Mouse (Mus musculus): ENCODE measurements around the gene Pot1a. TPM values are rescaled to one million over a fixed set of nuclear protein-coding genes. Genes with fewer than 3 reads are reported as not detected.

Pot1a gene
- polyA plus RNA-seq, 1 experiment from 2014 or later, result 24.8 TPM

- no peak overlapping the region for H3K27ac ChIP-seq (replicated peaks in 1 of 2; ENCODE audit: control insufficient read depth in 1 of 2, insufficient read depth in 1 of 2, low read depth in 2 of 2, low read length in 2 of 2)
- H3K9ac ChIP-seq (ENCODE audit: low read length), result no peak overlapping the region
- no peak overlapping the region for H3K4me2 ChIP-seq (ENCODE audit: low read length)
- peaks cover 64% of the 10 kb centered on the region for H3K36me3 ChIP-seq (ENCODE audit: control insufficient read depth, insufficient read depth, low read length)
- H3K4me3 ChIP-seq (ENCODE audit: control insufficient read depth in 1 of 2, insufficient read depth in 1 of 2, low read depth in 1 of 2, low read length in 2 of 2), result no peak overlapping the region
- no peaks in the 10 kb centered on the region for H3K4me1 ChIP-seq (ENCODE audit: control insufficient read depth in 2 of 2, insufficient read depth in 2 of 2, low read length in 2 of 2)
- no peak for ATAC-seq (ENCODE audit: insufficient number of reproducible peaks, insufficient read depth, low FRiP score, low read depth)
- H3K27me3 ChIP-seq (ENCODE audit: control insufficient read depth, insufficient read depth, low read length), result no peaks in the 10 kb centered on the region
- 85% methylated on average over 10 of the region's 10 CpGs for WGBS
- H3K9me3 ChIP-seq (ENCODE audit: control insufficient read depth, low read length), result no peaks in the 10 kb centered on the region
These were observed 42.8 kb downstream of the Pot1a start for GRCm38 (mm10) chr6:25766283-25766682.

DNA sequence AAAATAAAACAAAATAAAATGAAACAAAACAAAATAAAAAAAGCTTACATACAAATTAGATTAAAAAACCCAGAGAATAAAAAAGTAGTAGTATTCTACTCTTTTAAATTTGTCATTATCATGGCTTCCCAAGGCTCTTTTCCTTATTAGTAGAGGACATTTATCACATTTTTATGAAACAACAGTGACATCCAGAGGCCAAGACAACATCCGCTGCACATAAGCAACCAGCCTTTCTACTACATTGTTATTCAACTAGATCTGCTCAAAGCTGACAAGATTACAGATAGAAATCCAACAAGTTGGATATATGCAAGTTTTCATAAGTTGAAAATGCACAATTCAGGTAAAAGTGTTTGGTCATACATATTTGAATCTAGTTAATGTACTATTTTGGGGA is 56.4 kb downstream of the Pot1a start:
- no peak for ATAC-seq (ENCODE audit: insufficient number of reproducible peaks, insufficient read depth, low FRiP score, low read depth)
- WGBS, result 93% methylated on average over 1 of the region's 1 CpGs

GRCm38 (mm10) chr6:25736533-25736932 is 72.5 kb downstream of the Pot1a start:
- no peak overlapping the region for H3K4me2 ChIP-seq (ENCODE audit: low read length)
- H3K27ac ChIP-seq (replicated peaks in 1 of 2; ENCODE audit: control insufficient read depth in 1 of 2, insufficient read depth in 1 of 2, low read depth in 2 of 2, low read length in 2 of 2), result no peak overlapping the region
- no peaks in the 10 kb centered on the region for H3K27me3 ChIP-seq (ENCODE audit: control insufficient read depth, insufficient read depth, low read length)
- H3K36me3 ChIP-seq (ENCODE audit: control insufficient read depth, insufficient read depth, low read length), result no peaks in the 10 kb centered on the region
- no peaks in the 10 kb centered on the region for H3K9me3 ChIP-seq (ENCODE audit: control insufficient read depth, low read length)
- ATAC-seq (ENCODE audit: insufficient number of reproducible peaks, insufficient read depth, low FRiP score, low read depth), result no peak
- H3K4me3 ChIP-seq (ENCODE audit: control insufficient read depth in 1 of 2, insufficient read depth in 1 of 2, low read depth in 1 of 2, low read length in 2 of 2), result no peak overlapping the region
- no peak overlapping the region for H3K9ac ChIP-seq (ENCODE audit: low read length)
- H3K4me1 ChIP-seq (ENCODE audit: control insufficient read depth in 2 of 2, insufficient read depth in 2 of 2, low read length in 2 of 2), result no peaks in the 10 kb centered on the region

More for the DNA sequence above, 56.4 kb downstream of the Pot1a start:
- no peak overlapping the region for H3K27ac ChIP-seq (replicated peaks in 1 of 2; ENCODE audit: control insufficient read depth in 1 of 2, insufficient read depth in 1 of 2, low read depth in 2 of 2, low read length in 2 of 2)
- peaks cover 57% of the 10 kb centered on the region for H3K36me3 ChIP-seq (ENCODE audit: control insufficient read depth, insufficient read depth, low read length)
- H3K4me2 ChIP-seq (ENCODE audit: low read length), result no peak overlapping the region
- no peak overlapping the region for H3K9ac ChIP-seq (ENCODE audit: low read length)
- no peaks in the 10 kb centered on the region for H3K4me1 ChIP-seq (ENCODE audit: control insufficient read depth in 2 of 2, insufficient read depth in 2 of 2, low read length in 2 of 2)
- H3K27me3 ChIP-seq (ENCODE audit: control insufficient read depth, insufficient read depth, low read length), result no peaks in the 10 kb centered on the region
- no peak overlapping the region for H3K4me3 ChIP-seq (ENCODE audit: control insufficient read depth in 1 of 2, insufficient read depth in 1 of 2, low read depth in 1 of 2, low read length in 2 of 2)
- no peaks in the 10 kb centered on the region for H3K9me3 ChIP-seq (ENCODE audit: control insufficient read depth, low read length)

GRCm38 (mm10) chr6:25726560-25726959 is 82.5 kb downstream of the Pot1a start:
- 74% methylated on average over 1 of the region's 1 CpGs for WGBS
- H3K4me2 ChIP-seq (ENCODE audit: low read length), result no peak overlapping the region
- no peak for ATAC-seq (ENCODE audit: insufficient number of reproducible peaks, insufficient read depth, low FRiP score, low read depth)
- H3K4me1 ChIP-seq (ENCODE audit: control insufficient read depth in 2 of 2, insufficient read depth in 2 of 2, low read length in 2 of 2), result no peaks in the 10 kb centered on the region
- no peaks in the 10 kb centered on the region for H3K36me3 ChIP-seq (ENCODE audit: control insufficient read depth, insufficient read depth, low read length)
- H3K27ac ChIP-seq (replicated peaks in 1 of 2; ENCODE audit: control insufficient read depth in 1 of 2, insufficient read depth in 1 of 2, low read depth in 2 of 2, low read length in 2 of 2), result no peak overlapping the region
- no peaks in the 10 kb centered on the region for H3K9me3 ChIP-seq (ENCODE audit: control insufficient read depth, low read length)
- H3K27me3 ChIP-seq (ENCODE audit: control insufficient read depth, insufficient read depth, low read length), result no peaks in the 10 kb centered on the region
- no peak overlapping the region for H3K9ac ChIP-seq (ENCODE audit: low read length)
- no peak overlapping the region for H3K4me3 ChIP-seq (ENCODE audit: control insufficient read depth in 1 of 2, insufficient read depth in 1 of 2, low read depth in 1 of 2, low read length in 2 of 2)

- Histone ChIP-seq H3K4me1 (ENCODE audit: control insufficient read depth in 2 of 2, insufficient read depth in 2 of 2, low read length in 2 of 2) (no peaks in the 10 kb centered on the region), H3K27ac (replicated peaks in 1 of 2; ENCODE audit: control insufficient read depth in 1 of 2, insufficient read depth in 1 of 2, low read depth in 2 of 2, low read length in 2 of 2) (no peak overlapping the region), H3K9me3 (ENCODE audit: control insufficient read depth, low read length) (no peaks in the 10 kb centered on the region), H3K4me3 (ENCODE audit: control insufficient read depth in 1 of 2, insufficient read depth in 1 of 2, low read depth in 1 of 2, low read length in 2 of 2) (no peak overlapping the region), H3K4me2 (ENCODE audit: low read length) (no peak overlapping the region), H3K36me3 (ENCODE audit: control insufficient read depth, insufficient read depth, low read length) (no peaks in the 10 kb centered on the region), H3K9ac (ENCODE audit: low read length) (no peak overlapping the region), H3K27me3 (ENCODE audit: control insufficient read depth, insufficient read depth, low read length) (no peaks in the 10 kb centered on the region)
- no peak for ATAC-seq (ENCODE audit: insufficient number of reproducible peaks, insufficient read depth, low FRiP score, low read depth)
- WGBS, result 20% methylated on average over 2 of the region's 2 CpGs
These were observed 98.4 kb downstream of the Pot1a start for GRCm38 (mm10) chr6:25710601-25711000.

- H3K27me3 ChIP-seq (ENCODE audit: control insufficient read depth, insufficient read depth, low read length), result no peaks in the 10 kb centered on the region
- 41% methylated on average over 6 of the region's 6 CpGs for WGBS
- no peak overlapping the region for H3K9ac ChIP-seq (ENCODE audit: low read length)
- H3K4me2 ChIP-seq (ENCODE audit: low read length), result no peak overlapping the region
- no peak overlapping the region for H3K4me3 ChIP-seq (ENCODE audit: control insufficient read depth in 1 of 2, insufficient read depth in 1 of 2, low read depth in 1 of 2, low read length in 2 of 2)
- no peak for ATAC-seq (ENCODE audit: insufficient number of reproducible peaks, insufficient read depth, low FRiP score, low read depth)
- no peak overlapping the region for H3K27ac ChIP-seq (replicated peaks in 1 of 2; ENCODE audit: control insufficient read depth in 1 of 2, insufficient read depth in 1 of 2, low read depth in 2 of 2, low read length in 2 of 2)
- no peaks in the 10 kb centered on the region for H3K9me3 ChIP-seq (ENCODE audit: control insufficient read depth, low read length)
- H3K36me3 ChIP-seq (ENCODE audit: control insufficient read depth, insufficient read depth, low read length), result no peaks in the 10 kb centered on the region
- H3K4me1 ChIP-seq (ENCODE audit: control insufficient read depth in 2 of 2, insufficient read depth in 2 of 2, low read length in 2 of 2), result no peaks in the 10 kb centered on the region
These were observed 99.7 kb downstream of the Pot1a start for GRCm38 (mm10) chr6:25709250-25709895.

DNA sequence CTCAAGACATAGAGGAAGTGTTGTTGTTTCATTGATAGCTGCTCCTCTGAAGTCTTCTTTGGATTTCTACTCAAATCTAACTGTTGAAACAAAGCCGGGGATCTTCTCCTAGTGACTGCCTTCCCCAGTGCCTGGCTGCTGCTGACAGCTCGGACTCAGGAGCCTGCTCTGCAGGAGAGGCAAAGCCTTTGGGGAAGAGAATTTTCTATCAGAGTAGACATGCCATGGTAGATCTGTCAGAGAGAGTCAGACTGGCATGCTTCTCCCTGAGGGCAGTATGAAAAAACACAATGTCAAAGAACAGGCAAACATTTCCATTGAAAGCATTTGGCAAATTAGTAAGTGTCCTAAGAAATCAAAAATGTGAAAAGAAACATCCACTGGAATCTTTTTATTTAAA is 109.1 kb downstream of the Pot1a start:
- no peaks in the 10 kb centered on the region for H3K36me3 ChIP-seq (ENCODE audit: control insufficient read depth, insufficient read depth, low read length)
- H3K27ac ChIP-seq (replicated peaks in 1 of 2; ENCODE audit: control insufficient read depth in 1 of 2, insufficient read depth in 1 of 2, low read depth in 2 of 2, low read length in 2 of 2), result no peak overlapping the region
- WGBS, result 20% methylated on average over 2 of the region's 2 CpGs
- H3K4me2 ChIP-seq (ENCODE audit: low read length), result no peak overlapping the region
- H3K4me3 ChIP-seq (ENCODE audit: control insufficient read depth in 1 of 2, insufficient read depth in 1 of 2, low read depth in 1 of 2, low read length in 2 of 2), result no peak overlapping the region
- H3K27me3 ChIP-seq (ENCODE audit: control insufficient read depth, insufficient read depth, low read length), result no peaks in the 10 kb centered on the region
- no peak overlapping the region for H3K9ac ChIP-seq (ENCODE audit: low read length)
- H3K4me1 ChIP-seq (ENCODE audit: control insufficient read depth in 2 of 2, insufficient read depth in 2 of 2, low read length in 2 of 2), result no peaks in the 10 kb centered on the region
- ATAC-seq (ENCODE audit: insufficient number of reproducible peaks, insufficient read depth, low FRiP score, low read depth), result no peak
- H3K9me3 ChIP-seq (ENCODE audit: control insufficient read depth, low read length), result no peaks in the 10 kb centered on the region

All from heart, embryonic 14.5 days (tissue).